Mouse (Mus musculus) spleen, adult 18-20 months (tissue): Measurements from ENCODE around the gene Adra2a.

Experiments used
- DNase-seq, 2 experiments: peaks; one replicate each; pipeline ENCODE4 v3.0.0; 2022; ENCODE audit warnings: mixed read lengths in 2 of 2

Gene Adra2a

GRCm38 (mm10) chr19:54081303-54081702 is 37.4 kb downstream of the Adra2a start:
- DNase-seq: no peak

GRCm38 (mm10) chr19:54081716-54082165 is 37.8 kb downstream of the Adra2a start:
- DNase-seq: no peak

GRCm38 (mm10) chr19:54087319-54087718 is 43.4 kb downstream of the Adra2a start:
- DNase-seq: no peak

GRCm38 (mm10) chr19:54093599-54093998 is 49.6 kb downstream of the Adra2a start:
- DNase-seq: no peak

- DNase-seq: no peak
These were observed 51.8 kb downstream of the Adra2a start for GRCm38 (mm10) chr19:54095716-54096115.

- no peak for DNase-seq
These were observed 54.4 kb downstream of the Adra2a start for GRCm38 (mm10) chr19:54098367-54098766.
